Mouse (Mus musculus): Measurements from ENCODE around the gene Hydin. TPM values are rescaled to one million over a fixed set of nuclear protein-coding genes. Genes with fewer than 3 reads are reported as not detected.

Gene Hydin
- polyA plus RNA-seq, 1 experiment from 2014 or later = 0.52 TPM

DNA sequence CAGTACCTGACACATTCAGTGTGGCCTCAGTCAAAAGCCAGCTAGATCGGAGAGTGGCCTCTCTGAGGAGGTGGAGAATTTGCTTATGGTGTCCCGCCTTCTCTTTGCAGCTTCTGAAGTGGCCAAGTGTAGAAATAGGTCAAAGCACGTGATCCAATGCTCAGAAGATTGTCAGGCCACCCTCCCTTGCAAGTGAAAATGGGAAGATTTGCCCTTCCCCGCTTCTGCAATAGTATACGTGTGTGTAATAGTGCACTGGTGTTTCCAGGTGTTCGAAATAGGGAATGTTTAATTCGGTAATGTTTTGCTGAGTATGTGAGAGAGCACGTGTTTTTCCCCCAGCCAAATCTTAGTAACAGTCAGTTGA, 352.4 kb downstream of the Hydin start:
- ATAC-seq = no peak
- Histone ChIP-seq H3K27ac (ENCODE audit: low read length) (no peak overlapping the region), H3K36me3 (ENCODE audit: control insufficient read depth, insufficient read depth) (no peaks in the 10 kb centered on the region), H3K9ac (replicated peaks; ENCODE audit: low read depth, low read length) (peak overlapping the region; percentile 64), H3K4me3 (replicated peaks; ENCODE audit: low read length) (peak overlapping the region; percentile 60), H3K4me1 (replicated peaks; ENCODE audit: control insufficient read depth, insufficient read depth, low read length) (peaks cover 29% of the 10 kb centered on the region), H3K27me3 (replicated peaks; ENCODE audit: control insufficient read depth, insufficient read depth, low read length) (no peaks in the 10 kb centered on the region), H3K4me2 (ENCODE audit: low read length) (peak overlapping the region; percentile 72), H3K9me3 (ENCODE audit: control insufficient read depth, low read length) (no peaks in the 10 kb centered on the region)
- 31% methylated on average over 8 of the region's 8 CpGs for WGBS

DNA sequence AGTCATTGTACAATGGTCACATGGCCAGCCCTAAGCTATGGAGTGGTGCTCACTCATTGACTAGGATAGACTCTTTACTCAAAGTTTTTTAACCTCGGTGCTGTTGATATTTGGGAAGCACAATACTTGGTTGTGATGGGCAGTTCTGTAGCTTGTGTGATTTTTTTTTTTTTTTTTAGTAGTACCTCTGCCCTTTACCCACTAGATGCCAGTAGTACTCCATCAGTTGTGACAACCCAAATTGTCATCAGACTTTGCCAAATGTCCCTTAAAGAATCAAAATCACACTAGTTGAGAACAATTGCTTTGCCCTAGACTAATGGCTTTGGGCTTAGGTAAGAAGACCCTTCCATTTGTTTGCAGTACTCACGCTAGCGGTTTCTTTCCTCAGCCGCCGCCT, 353.1 kb downstream of the Hydin start:
- no peak for ATAC-seq
- Histone ChIP-seq H3K27ac (ENCODE audit: low read length) (no peak overlapping the region), H3K9ac (replicated peaks; ENCODE audit: low read depth, low read length) (no peak overlapping the region), H3K9me3 (ENCODE audit: control insufficient read depth, low read length) (no peaks in the 10 kb centered on the region), H3K4me3 (replicated peaks; ENCODE audit: low read length) (no peak overlapping the region; the same call in 1 of the 2 replicates), H3K27me3 (replicated peaks; ENCODE audit: control insufficient read depth, insufficient read depth, low read length) (no peaks in the 10 kb centered on the region), H3K36me3 (ENCODE audit: control insufficient read depth, insufficient read depth) (no peaks in the 10 kb centered on the region), H3K4me1 (replicated peaks; ENCODE audit: control insufficient read depth, insufficient read depth, low read length) (peaks cover 29% of the 10 kb centered on the region), H3K4me2 (ENCODE audit: low read length) (peak overlapping the region; percentile 72)
- WGBS = 87% methylated on average over 5 of the region's 5 CpGs

DNA sequence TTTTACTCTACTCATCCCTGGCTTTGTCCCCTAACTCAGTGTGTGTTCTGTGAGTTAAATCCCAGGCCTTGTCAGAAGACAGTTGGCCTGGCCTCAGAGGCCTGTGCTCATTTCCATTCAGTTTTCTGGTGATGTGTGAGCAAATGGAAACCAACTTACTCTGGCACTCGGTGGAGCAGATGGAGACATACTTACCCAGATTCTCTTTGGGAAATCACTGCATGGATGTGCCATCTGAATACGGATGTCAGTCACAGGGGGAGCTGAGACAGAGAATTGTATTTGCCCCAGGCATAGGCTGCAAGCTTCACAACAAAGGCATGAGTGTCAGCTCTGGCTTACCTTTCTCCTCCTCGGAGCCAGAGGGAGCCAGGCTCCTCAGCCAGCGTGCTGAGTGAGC, 359.7 kb downstream of the Hydin start:
- H3K36me3 ChIP-seq (ENCODE audit: control insufficient read depth, insufficient read depth) = no peaks in the 10 kb centered on the region
- no peak overlapping the region for H3K4me2 ChIP-seq (ENCODE audit: low read length)
- no peaks in the 10 kb centered on the region for H3K9me3 ChIP-seq (ENCODE audit: control insufficient read depth, low read length)
- no peaks in the 10 kb centered on the region for H3K27me3 ChIP-seq (replicated peaks; ENCODE audit: control insufficient read depth, insufficient read depth, low read length)
- peak overlapping the region; percentile 90 for H3K27ac ChIP-seq (ENCODE audit: low read length)
- no peak overlapping the region for H3K4me3 ChIP-seq (replicated peaks; ENCODE audit: low read length)
- peak; percentile 74 for ATAC-seq
- 52% methylated on average over 4 of the region's 4 CpGs for WGBS
- no peak overlapping the region for H3K9ac ChIP-seq (replicated peaks; ENCODE audit: low read depth, low read length)
- peaks cover 13% of the 10 kb centered on the region for H3K4me1 ChIP-seq (replicated peaks; ENCODE audit: control insufficient read depth, insufficient read depth, low read length)

DNA sequence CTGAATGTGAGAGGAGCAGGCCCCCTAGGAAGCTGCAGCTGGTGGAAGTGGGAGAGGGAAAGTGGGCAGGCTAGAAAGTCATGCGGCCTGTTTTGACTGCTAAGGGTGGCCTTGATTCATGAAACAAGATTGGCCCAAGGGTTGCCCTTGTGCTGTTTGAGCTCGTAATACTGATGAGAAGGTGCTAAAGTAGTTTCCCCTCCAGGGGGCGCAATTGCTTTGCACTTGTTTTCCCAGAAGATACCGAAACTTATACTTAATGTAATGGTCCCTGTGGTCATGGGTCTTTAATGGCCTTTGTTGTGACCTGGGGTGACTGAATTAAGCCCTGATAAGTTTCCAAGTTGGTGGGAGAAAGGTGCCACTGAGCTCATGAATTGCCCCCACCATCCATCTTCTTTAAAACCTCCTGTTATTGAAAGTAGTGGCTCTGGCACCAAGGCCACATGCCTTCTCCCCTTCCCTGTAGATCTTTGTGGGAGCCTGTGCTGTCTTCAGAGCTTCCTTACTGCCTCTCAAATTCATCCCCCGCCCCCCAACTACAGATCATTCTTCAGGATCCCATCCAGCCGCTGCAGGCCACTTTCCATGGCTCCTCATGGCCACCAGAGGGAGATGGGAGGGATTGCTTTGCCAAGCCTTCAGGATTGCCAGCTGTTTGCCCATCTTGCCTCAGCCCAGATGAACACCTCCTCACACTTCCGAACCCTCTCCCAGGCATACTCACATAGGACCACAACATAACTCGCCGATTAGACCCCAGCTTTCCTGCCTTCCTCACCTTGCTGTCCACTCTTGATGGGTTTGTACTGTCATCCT, 362.7 kb downstream of the Hydin start:
- Histone ChIP-seq H3K4me1 (replicated peaks; ENCODE audit: control insufficient read depth, insufficient read depth, low read length) (peaks cover 13% of the 10 kb centered on the region; the same call in 1 of the 2 replicates), H3K4me2 (ENCODE audit: low read length) (no peak overlapping the region), H3K27ac (ENCODE audit: low read length) (no peak overlapping the region), H3K4me3 (replicated peaks; ENCODE audit: low read length) (no peak overlapping the region), H3K27me3 (replicated peaks; ENCODE audit: control insufficient read depth, insufficient read depth, low read length) (no peaks in the 10 kb centered on the region), H3K36me3 (ENCODE audit: control insufficient read depth, insufficient read depth) (0 out of 2 replicates have a peak, but pooled peaks cover 3% of the 10 kb centered on the region), H3K9me3 (ENCODE audit: control insufficient read depth, low read length) (no peaks in the 10 kb centered on the region), H3K9ac (replicated peaks; ENCODE audit: low read depth, low read length) (no peak overlapping the region)
- 64% methylated on average over 9 of the region's 9 CpGs for WGBS
- ATAC-seq = no peak

DNA sequence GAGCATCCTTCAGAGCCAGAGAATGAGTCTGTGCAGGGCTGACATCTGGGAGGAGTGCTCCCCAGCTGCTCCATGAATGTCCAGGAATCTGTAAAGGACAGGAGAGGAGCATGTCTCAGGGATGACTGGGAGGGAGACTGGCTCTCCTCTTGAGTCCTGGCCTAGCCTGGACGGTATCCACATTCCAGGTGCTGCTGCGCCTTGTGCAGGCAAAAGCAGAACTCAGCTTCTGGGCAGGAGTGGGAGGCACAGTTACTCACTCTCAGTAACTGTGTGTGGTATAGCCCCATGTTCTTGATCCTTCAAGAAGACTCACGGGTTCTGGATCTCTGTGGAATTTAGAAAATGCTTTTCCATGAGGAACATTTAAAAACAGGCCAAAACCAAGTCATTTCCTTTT, 363.3 kb downstream of the Hydin start:
- Histone ChIP-seq H3K4me2 (ENCODE audit: low read length) (no peak overlapping the region), H3K36me3 (ENCODE audit: control insufficient read depth, insufficient read depth) (0 out of 2 replicates have a peak, but pooled peaks cover 3% of the 10 kb centered on the region), H3K9ac (replicated peaks; ENCODE audit: low read depth, low read length) (no peak overlapping the region), H3K4me1 (replicated peaks; ENCODE audit: control insufficient read depth, insufficient read depth, low read length) (peaks cover 13% of the 10 kb centered on the region; the same call in 1 of the 2 replicates), H3K4me3 (replicated peaks; ENCODE audit: low read length) (no peak overlapping the region), H3K9me3 (ENCODE audit: control insufficient read depth, low read length) (no peaks in the 10 kb centered on the region), H3K27ac (ENCODE audit: low read length) (no peak overlapping the region), H3K27me3 (replicated peaks; ENCODE audit: control insufficient read depth, insufficient read depth, low read length) (no peaks in the 10 kb centered on the region)
- 95% methylated on average over 3 of the region's 3 CpGs for WGBS
- ATAC-seq = no peak

DNA sequence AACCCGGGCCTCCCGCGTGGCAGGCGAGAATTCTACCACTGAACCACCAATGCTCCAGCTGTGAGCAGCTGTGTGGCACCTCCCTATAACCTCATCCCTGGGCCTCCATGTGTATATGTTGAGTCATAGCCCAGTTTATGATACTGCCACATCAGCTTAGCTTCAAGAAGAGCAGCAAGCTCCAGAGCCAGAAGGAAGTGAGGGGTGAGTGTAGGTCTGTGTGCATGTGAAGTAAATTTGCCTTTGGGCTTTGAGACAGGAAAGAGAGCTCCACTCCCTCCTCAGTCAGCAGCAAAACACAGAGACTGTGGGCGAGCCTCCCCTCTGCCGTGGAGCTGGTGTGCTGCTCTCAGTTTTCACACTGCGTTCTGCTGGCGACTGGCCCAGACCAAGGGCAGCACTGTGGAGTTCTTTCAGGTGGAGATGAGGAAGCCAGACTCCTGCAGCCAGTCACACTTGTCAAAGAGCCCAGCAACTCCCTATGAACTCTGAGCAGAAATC, 363.8 kb downstream of the Hydin start:
- Histone ChIP-seq H3K4me2 (ENCODE audit: low read length) (no peak overlapping the region), H3K4me1 (replicated peaks; ENCODE audit: control insufficient read depth, insufficient read depth, low read length) (peaks cover 13% of the 10 kb centered on the region; the same call in 1 of the 2 replicates), H3K9me3 (ENCODE audit: control insufficient read depth, low read length) (no peaks in the 10 kb centered on the region), H3K27me3 (replicated peaks; ENCODE audit: control insufficient read depth, insufficient read depth, low read length) (no peaks in the 10 kb centered on the region), H3K36me3 (ENCODE audit: control insufficient read depth, insufficient read depth) (peaks cover 7% of the 10 kb centered on the region; the same call in 1 of the 2 replicates), H3K4me3 (replicated peaks; ENCODE audit: low read length) (no peak overlapping the region), H3K27ac (ENCODE audit: low read length) (no peak overlapping the region), H3K9ac (replicated peaks; ENCODE audit: low read depth, low read length) (no peak overlapping the region)
- ATAC-seq = no peak
- WGBS = 73% methylated on average over 8 of the region's 8 CpGs

DNA sequence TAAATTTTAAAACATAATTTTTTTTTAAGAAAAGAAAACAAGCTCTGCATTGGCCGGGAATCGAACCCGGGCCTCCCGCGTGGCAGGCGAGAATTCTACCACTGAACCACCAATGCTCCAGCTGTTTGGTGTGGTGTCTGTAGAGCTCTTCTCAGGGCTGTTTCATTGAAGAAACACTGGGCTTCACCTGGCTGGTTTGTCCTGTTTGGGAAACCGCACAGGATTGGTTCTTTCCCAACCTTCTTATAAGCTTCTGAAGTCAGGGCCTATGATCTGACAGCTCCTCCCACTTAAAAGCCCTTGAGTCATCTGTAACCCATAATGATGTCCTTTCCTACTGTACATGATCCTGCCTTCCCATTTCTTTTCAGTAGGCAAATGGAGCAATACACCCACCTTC, 364.4 kb downstream of the Hydin start:
- peaks cover 12% of the 10 kb centered on the region; the same call in 1 of the 2 replicates for H3K36me3 ChIP-seq (ENCODE audit: control insufficient read depth, insufficient read depth)
- H3K9me3 ChIP-seq (ENCODE audit: control insufficient read depth, low read length) = no peaks in the 10 kb centered on the region
- 94% methylated on average over 7 of the region's 7 CpGs for WGBS
- no peak overlapping the region for H3K9ac ChIP-seq (replicated peaks; ENCODE audit: low read depth, low read length)
- ATAC-seq = no peak
- no peak overlapping the region for H3K4me2 ChIP-seq (ENCODE audit: low read length)
- no peak overlapping the region for H3K4me3 ChIP-seq (replicated peaks; ENCODE audit: low read length)
- no peaks in the 10 kb centered on the region for H3K27me3 ChIP-seq (replicated peaks; ENCODE audit: control insufficient read depth, insufficient read depth, low read length)
- H3K27ac ChIP-seq (ENCODE audit: low read length) = no peak overlapping the region
- peaks cover 11% of the 10 kb centered on the region; the same call in 1 of the 2 replicates for H3K4me1 ChIP-seq (replicated peaks; ENCODE audit: control insufficient read depth, insufficient read depth, low read length)

DNA sequence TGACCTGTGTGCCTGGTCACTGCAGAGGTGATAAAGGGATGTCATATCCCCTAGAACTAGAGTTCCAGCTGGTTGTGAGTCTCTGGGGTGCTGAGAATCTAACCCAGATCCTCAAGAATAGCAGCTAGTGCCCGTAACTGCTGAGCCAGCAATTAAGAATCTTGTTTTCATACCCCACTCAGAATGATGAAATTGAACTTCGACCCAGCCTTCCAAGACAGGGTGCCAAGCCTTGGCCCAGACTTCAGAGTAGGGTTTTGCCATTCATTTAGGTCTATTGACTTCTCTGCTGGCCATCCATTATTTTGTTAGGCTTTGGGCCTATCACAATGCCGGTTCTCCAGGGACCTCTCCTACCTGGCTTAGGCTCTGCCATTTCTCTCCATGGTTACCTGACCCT, 367.0 kb downstream of the Hydin start:
- peaks cover 15% of the 10 kb centered on the region; the same call in 1 of the 2 replicates for H3K36me3 ChIP-seq (ENCODE audit: control insufficient read depth, insufficient read depth)

DNA sequence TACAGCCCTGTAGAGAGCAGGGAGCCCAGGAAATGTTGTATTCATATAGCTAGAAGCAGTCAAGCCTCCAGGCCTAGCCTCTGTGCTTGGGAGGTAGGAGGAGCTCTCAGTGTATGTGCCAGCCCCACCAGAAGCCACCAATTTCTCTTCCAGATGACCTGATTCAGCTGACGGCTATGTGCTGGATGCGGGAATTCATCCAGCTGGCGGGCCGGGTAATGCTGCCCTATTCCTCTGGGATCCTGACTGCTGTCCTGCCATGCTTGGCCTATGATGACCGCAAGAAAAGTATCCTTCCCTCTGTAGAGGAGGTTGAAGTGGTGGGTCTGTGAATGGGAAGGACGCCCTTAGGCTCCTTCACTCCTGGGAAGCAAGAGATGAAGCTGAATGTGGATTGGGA, 369.4 kb downstream of the Hydin start:
- Histone ChIP-seq H3K4me1 (replicated peaks; ENCODE audit: control insufficient read depth, insufficient read depth, low read length) (no peaks in the 10 kb centered on the region), H3K36me3 (ENCODE audit: control insufficient read depth, insufficient read depth) (peaks cover 17% of the 10 kb centered on the region; the same call in 1 of the 2 replicates), H3K27me3 (replicated peaks; ENCODE audit: control insufficient read depth, insufficient read depth, low read length) (no peaks in the 10 kb centered on the region), H3K9ac (replicated peaks; ENCODE audit: low read depth, low read length) (no peak overlapping the region), H3K9me3 (ENCODE audit: control insufficient read depth, low read length) (no peaks in the 10 kb centered on the region), H3K4me3 (replicated peaks; ENCODE audit: low read length) (no peak overlapping the region), H3K27ac (ENCODE audit: low read length) (no peak overlapping the region), H3K4me2 (ENCODE audit: low read length) (no peak overlapping the region)
- 92% methylated on average over 6 of the region's 6 CpGs for WGBS
- no peak for ATAC-seq

More for the DNA sequence above, 367.0 kb downstream of the Hydin start:
- WGBS = 99% methylated on average over 3 of the region's 3 CpGs
- H3K27me3 ChIP-seq (replicated peaks; ENCODE audit: control insufficient read depth, insufficient read depth, low read length) = no peaks in the 10 kb centered on the region
- ATAC-seq = no peak
- no peak overlapping the region for H3K4me3 ChIP-seq (replicated peaks; ENCODE audit: low read length)
- no peaks in the 10 kb centered on the region for H3K9me3 ChIP-seq (ENCODE audit: control insufficient read depth, low read length)
- 0 out of 2 replicates have a peak, but pooled peaks cover 3% of the 10 kb centered on the region for H3K4me1 ChIP-seq (replicated peaks; ENCODE audit: control insufficient read depth, insufficient read depth, low read length)
- no peak overlapping the region for H3K9ac ChIP-seq (replicated peaks; ENCODE audit: low read depth, low read length)
- no peak overlapping the region for H3K4me2 ChIP-seq (ENCODE audit: low read length)
- H3K27ac ChIP-seq (ENCODE audit: low read length) = no peak overlapping the region

Measured in forebrain, embryonic 16.5 days (tissue).